Mouse (Mus musculus) kidney, adult 9 months (tissue): ENCODE data around the gene Taf15.

Experiments used
- DNase-seq: peaks from one replicate; pipeline ENCODE4 v3.0.0; 2022

Gene Taf15

DNA sequence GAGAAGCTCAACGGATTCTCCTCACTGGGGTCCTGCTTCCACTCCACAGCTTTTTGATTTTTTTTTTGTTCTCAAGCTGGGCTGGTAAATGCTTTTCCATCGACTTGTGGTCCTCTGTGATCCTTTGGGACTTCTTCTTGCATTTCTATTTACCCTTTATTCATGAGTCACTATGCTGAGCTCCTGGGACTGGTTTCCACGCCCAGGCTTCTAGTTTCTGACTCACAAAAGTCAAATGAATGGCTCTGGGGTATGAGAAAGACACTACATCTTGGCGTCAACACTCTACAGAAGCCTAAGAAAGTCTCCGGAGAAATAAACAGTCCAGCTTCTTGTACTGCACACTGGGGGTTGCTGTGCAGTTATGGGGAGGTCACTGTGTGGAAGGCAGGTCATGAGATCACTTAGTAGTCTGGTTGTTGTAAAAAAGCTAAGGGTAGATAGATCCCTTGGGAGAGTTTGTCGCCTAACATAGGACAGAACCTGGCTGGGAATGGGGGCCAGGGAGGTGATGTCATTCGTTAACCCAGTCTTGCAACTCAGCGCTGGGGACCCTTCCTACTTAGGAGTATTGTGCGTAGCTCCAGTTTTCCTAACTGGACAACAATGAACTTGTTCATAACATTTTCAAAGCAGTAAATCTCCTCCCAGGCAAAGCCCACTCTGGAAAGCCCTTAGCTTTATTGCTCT is 14.8 kb upstream of the Taf15 start:
- DNase-seq: no peak

DNA sequence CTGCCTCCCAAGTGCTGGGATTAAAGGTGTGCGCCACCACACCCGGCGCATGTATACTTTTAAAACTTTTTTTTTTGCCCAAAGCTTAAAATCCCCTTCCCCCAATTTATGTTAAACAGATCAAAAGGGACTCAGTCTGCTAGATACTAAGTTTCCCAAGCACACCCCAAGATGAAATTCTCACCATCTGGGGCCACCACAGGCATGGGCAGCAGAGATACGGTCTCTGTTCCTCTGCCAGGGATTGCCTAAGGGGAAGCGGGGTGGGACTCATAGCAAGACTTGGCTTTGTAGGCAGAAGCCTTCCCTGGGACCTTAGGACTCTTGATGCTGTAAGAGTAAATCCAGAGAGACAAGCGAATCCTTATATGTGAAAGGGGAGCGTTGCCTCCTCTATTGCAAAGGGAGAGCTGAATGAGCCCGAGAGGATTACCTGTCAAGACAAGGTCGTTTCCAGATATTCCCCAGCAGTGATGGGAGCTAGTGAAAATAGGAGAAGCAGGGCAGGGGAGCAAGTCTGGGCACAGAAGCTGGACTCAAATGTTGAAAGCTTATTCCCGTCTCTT is 11.3 kb upstream of the Taf15 start:
- DNase-seq: no peak

DNA sequence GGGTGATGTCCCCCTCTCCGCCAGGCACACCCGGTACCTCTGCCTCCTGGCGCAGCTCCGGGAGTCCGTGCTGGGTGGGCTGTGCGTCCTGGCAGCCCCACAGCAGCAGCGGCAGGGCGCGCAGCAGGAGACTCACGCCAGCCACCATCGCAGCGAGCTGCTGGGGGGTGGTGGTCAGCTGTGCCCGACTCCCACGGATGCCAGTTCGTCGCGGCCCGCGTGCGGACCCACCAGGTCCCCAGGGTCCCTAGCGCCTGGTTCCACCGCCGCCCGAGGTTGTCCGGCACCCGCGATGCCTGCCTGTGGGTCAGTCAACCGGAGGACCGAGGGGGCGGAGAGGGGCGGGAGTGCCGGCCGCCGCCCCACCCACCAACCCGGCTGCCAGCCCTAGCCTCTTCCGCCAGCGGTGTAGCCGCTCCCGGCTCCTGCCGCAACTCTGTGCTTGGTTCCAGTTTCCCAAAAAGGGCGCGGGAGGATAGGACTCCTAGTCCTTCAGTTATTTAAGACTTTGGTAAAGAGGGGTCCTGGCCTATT is 10.1 kb upstream of the Taf15 start, which contains the start of gene Mmp28:
TSS of gene Mmp28 (minus strand) at position 361 of the 534 bp plus-strand sequence.
- DNase-seq: peak; percentile 62

DNA sequence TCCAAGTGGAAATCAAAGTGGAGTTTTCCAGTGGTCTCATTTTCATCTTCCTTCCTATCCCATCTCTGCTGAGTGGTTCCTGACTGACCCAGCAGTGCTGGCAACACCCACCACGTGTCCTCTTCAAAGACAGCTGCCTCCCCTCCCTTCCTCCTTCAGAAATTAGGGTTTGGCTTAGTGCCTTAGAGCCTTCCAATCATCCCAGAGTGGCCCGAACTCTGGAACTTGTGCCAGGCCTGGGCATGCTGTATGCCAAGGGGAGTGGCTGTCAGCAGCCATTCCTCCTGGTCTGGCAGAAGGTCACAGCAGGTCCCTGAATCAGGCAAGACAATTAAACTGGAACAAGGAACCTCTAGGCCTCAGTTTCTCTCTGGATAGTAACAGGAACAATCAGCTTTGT is 6.9 kb upstream of the Taf15 start:
- DNase-seq: peak; percentile 67

DNA sequence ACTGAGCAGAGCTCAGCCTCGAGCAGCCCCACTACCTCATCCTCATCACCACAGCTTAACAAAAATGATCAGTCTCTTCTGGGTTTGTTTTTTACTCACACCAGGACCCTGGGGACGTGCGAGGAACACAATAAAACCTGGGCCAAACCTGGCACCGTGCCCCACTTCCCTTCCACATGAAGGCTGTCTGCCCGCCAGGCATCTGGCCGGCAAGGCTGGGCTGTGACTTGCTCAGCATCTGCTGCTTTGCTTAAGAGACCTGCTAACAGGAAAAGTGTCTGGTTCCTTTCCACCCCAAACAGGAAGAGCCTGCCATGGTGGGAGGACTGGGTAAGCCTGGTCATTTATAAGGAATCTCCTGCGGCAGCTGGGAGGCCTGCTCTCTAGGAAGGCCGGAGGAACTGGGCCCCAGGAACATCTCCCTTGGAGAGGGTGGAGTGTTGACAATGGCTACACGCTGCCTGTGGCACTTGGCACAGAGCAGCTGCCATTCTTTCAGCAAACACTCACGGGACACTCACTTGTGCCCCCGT is 5.7 kb upstream of the Taf15 start:
- DNase-seq: peak; percentile 77

DNA sequence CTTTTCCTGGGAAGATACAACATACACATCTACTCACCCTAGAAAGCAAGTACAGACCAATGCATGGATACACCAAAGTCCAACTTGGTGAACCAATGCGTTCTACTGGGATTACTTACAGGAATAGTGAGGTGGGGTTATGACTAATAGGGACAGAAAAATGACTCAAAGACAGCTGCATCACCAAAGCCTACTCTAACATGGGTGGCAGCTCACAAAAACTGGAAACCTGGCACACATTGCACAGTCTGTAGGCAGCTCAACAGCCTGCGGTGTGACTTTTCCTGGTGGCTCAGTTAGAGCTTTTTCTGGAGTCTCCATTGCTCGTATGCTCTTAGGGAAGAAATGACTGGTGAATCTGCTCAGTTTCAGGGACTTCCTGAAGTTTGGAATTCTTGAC is 4.1 kb upstream of the Taf15 start:
- no peak for DNase-seq

DNA sequence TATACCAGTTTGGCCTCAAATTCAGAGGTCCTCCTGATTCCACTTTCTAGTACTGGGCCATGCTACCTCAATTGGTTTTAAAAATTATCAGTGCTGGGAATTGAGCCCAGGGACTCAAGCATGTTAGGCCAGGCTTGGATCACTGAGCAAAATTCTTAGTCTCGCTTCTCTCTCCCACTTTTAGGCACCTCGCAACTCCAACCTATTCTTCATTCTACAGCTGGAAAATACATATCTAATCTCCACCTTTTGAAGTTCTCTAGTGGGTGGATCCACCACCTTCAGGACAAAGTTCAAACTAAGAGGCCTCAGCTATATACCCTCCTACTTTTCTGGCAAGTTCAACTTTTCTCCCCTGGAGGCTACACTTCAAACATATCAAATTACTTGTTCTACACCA is 1.1 kb upstream of the Taf15 start:
- DNase-seq: peak; percentile 39

DNA sequence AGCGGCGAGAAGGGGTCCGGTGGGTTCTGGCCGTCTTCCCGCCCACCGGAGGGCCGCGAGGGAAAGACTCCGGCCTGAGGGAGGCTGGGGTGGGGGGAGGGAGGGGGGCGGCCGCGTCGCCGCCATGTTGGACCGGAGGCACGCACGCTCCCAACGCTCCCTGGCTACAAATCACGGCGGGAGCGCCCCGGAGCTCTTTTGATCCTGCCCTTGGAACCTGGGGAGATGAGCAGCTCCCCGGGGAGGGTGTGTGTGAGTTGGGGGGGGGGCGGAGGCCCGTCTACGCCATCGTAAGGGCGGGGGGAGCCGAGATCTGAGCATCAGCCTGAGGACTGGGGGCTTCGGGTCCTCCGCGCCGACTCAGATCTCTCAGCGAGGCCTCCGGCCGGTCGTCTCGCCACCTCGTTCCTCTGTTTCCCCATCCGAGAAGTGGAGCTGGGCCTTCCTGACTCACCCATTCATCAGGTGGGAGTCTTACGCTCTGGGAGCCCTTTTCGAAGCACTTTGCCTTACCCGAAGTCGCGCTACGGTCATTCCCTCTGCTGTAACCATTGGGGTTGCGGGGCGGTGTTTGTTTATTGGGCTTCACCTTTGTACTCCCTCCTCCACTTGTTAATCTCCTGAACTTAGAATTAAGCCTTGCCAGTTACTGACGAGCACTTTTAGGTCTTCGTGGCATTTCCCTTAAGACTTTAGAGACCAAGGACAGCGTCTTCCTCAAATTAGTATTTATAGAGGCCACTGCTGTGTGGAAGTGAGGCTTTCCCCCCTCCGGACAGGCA is 540 bp downstream of the Taf15 start:
- DNase-seq: peak; percentile 78

DNA sequence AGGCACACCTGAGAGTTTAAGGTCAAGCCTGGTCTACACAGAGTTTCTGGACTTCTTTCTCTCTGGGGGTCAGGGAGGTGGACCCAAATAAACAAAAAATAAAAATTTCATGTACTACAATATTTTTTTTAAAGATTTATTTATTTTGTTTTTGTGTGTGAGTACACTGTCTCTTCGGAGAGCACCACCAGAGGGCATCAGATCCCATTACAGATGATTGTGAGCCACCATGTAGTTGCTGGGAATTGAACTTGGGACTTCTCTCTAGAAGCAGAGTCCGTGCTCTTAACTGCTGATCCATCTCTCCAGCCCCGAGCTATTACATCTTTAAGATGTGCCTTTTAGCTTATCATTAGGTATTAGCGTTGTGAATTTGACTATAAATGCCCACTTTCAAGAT is 18.6 kb downstream of the Taf15 start:
- no peak for DNase-seq

DNA sequence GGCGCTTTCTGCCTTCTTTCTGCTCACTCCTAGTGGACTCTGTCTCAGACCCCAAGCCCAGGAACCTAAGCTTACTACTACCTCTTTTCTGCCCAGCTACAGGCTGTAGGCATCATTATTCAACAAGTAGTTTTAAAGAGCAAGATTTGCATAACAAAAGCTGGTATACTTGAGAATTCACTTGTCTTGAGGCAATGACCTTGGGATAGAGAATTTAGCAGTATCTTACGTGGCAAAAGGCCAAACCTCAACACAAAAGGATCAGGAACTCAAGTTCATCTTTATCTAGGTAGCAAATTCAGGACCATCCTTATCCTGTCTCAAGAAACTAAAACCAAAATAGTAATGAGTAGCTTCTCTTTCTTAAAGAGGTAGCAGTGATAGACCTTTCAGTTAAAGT is 22.7 kb downstream of the Taf15 start:
- no peak for DNase-seq

DNA sequence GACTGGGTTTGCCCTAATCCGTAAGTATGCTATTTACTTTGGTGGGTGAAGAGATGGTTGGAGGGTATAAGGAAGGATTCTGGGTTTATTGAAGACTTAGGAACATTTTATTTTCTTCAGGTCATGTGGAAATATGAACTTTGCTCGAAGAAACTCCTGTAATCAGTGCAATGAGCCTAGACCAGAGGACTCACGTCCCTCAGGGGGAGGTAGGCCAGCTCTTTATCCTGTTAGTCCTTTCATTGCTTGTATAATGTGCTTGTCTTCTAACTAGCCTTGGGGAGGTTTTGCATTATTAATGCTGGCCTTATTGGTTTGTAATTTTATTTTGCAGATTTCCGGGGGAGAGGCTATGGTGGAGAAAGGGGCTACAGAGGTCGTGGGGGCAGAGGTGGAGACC is 31.4 kb downstream of the Taf15 start:
- no peak for DNase-seq

DNA sequence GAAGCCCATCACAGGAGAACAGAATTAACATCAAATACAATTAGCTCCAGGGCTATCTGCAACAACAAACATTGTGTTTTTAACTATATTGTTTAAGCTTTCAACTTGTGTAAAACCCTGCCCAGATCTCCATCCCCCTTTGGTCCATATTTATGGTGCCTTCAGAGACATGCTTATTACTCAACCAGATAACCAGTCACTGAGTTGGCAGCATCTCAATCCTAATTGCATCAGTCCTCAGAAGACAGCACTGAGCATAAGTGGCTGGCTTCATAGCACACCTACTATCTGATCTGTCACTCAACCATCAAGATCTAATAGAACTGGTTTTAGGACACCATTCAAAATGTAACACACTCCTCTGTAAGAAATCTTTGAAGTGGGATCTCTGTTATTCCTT is 36.6 kb downstream of the Taf15 start:
- no peak for DNase-seq

DNA sequence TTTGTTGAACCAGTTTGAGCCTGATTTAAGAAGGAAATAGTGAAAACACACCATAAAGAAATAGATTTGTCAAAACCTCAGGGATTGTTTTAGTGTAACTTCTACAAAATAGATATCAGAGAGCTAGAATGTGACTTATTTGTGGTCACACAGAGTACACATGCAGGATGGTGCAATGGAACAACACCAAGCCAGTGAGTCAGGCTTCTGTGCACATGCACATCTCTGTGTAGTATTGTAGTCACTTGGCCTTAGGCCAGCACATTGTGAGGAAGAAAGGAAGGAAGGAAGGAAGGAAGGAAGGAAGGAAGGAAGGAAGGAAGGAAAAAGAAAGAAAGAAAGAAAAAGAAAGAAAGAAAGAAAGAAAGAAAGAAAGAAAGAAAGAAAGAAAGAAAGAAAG is 44.3 kb downstream of the Taf15 start:
- DNase-seq: no peak

DNA sequence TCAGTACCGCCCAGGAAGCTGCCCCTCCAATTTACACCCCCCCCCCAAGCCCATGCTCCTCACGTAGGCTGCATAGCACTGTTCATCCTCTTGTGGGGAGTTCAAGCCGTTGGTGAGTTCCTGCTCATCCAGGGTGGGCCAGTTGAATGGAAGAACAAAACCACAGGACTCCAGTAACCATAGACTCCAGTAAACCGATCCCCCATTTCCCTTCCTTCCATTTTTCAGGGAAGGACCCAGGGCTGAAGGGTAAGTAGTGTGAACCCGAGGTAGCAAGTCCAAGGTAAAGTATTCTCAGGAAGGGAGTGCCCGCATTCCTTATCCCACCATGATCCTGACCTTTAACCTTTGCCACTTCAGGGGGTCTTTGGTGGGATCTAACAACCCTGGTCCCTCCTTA is 45.5 kb downstream of the Taf15 start:
- DNase-seq: no peak

DNA sequence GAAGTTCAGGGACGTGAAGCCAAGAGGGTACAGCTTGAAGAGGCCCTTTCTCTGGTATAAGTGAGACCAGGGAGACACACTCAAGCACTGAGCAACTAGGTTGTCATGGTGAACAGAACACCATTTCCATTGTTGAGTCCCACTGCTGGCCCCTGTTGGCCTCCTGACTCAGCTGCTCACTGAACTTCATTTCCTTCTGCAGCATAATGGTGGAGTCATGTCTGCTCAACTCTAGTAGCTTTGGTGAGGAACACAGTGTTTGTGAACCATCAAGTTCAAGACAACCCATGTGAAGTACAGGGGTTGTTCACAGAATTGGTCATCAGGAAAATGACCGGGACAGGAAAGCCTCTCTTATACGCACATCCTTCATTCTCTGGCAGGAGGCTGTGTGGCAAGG is 49.2 kb downstream of the Taf15 start, which contains the start of gene Heatr9:
TSS of gene Heatr9 (minus strand) at position 101 of the 400 bp plus-strand sequence.
- DNase-seq: no peak

DNA sequence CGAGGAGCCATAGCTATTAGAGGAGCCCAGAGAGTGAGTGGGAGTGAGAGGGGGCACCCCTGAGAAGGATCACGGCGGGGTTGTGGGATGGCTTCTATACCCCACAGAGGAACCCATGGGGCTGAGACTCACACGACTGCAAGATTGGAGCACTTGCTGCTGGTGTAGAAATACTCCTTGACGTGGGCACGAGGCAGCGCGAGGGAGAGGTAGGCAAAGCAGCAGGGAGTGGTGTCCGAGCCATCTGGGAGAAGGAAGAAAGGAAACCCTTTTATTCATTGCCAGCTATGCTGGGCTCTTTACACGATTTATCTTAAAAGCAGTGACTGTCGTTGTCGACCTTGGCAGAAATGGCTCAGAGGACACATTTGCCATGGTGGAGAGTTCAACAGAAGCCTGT is 56.1 kb downstream of the Taf15 start:
- DNase-seq: no peak

DNA sequence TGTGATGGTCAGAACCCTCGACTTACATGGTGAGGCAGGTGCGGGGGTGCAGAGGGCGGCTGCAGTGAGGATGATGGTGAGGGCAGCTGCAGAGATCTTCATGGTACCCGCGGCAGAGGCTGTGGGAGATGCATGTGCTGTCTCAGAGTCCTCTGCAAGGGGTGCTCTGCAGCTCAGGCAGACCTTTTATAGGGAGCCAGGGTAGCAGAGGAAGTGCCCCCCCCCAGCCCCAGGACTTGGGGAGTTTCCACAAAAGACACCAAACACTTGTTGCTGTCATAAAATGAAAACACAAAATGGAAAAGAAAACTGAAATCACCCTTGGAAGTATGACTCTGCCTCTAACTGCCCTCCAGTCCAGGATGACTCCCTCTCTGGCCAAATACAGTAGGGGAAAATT is 57.5 kb downstream of the Taf15 start, which contains the start of gene Ccl5:
TSS of gene Ccl5 (minus strand) at position 159 of the 400 bp plus-strand sequence.
- no peak for DNase-seq

DNA sequence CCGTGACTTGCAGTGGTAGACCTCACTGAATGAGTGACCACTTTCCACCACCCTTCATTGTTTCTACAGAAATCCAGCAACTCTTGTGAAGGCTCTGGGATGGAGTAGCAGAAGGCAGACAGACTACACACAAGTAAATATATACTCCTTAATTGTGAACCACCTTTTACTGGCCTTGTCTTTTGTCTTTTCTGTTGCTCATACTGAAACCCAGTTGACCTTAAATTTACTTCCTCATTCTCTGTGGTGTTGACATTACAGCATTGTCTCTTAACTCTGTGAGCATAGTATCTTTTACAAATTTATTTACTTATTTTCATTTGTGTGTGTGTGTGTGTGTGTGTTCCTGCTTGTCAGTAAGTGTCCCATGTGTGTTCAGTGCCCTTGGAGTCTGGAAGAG is 60.3 kb downstream of the Taf15 start:
- DNase-seq: no peak

DNA sequence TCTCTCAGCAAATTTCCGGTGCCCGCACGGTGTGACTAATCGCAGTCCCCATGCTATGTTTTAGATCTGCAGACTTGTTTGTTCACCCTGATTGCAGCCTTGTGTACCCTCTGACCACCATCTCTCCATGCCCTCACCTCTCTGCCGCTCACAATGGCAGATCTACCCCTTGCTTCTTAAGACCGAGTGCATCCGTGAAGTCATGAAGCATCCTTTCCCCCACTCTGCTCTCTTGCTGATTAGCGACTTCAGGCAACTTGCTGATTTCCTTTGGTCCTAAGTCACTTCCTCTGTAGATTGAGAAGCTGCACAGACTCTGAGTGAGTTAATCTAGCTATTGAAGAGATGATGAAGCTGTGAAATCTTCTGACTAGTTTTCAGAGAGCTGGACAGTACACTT is 61.3 kb downstream of the Taf15 start:
- no peak for DNase-seq

DNA sequence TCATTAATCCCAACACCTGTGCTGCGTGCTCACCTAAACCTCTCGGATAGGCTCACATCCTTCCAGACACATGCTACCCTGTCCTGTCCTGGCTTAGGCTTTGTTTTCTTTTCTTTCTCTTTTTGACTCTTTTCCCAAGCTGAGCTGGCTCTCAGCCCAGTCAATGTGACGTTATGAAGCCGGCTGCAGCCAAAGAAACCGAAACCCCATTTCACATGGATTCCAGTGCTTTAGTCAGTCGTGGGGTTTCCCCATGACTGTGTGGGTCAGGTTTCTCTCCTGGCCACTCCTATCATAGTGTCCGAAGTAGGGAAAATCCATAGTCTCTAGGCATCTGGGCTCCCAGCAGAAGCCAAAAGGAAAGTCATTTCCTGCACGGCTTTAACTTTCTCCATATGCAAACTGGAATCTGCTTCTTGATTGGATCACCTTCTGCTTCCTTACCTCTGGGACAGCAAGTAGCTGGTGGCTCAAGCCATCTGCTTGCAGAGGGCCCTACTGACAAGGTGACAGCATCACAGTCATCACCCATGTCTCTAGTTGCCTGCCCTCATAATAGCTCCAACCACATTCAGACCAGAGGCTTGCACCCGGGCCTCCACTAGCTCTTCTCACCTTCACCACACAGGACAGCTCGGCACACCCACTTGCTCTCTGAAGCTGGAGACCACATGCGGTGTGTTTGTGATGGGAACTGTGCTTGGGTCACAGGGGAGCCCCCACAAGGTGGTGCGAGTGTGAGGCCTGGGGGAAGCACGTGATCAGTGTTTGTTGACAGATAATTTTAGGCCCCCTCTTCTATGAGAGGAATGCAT is 61.9 kb downstream of the Taf15 start:
- DNase-seq: peak; percentile 87

DNA sequence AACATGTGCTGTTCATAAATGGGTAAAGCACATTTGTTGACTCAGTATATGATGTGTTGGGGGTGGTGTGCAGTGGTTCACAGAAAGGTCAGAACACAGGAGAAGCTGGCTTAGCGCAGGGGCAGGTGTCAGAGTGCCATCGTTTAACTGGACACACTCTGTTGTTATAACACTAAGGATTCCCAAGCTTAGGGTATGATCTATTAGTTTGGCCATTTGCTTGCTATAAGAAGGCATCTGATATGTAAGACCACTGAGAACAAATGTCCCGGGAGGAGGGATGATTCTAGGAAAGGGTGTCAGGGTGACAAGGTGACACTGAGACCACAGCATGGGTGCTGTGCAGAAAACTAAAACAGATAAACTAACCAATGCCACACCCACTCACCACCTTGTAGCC is 63.9 kb downstream of the Taf15 start:
- no peak for DNase-seq

DNA sequence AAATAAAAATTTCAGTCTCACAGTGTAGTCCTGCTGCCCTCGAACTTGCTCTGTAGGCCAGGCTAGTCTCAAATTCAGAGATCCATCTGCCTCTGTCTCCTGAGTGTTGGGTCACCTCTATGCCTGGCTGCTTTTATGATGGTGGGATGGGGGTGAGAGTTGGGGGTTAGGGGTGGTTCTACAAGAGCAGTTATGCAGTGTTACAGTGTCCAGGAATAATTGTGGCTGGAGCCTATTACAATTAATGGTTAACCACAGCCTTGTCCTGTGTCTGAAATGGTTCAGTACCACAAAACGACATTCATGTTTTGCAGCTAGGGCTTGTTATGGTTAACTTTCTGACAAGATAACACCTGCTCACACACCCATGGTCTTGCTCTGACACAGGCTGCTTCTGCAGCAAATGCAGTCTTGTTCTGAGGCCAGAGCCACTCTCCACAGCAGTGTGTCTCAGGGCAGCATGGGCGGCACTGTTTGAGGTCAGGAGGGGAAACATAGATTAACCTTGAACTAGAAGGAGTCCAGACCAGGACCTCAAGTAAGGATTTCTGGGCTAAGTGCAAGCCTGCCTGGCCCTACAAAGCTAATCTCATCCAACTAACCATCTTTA is 65.9 kb downstream of the Taf15 start:
- peak; percentile 53 for DNase-seq
